Mouse (Mus musculus) hindbrain, embryonic 14.5 days (tissue): ENCODE measurements around the gene Alas2. TPM values are rescaled to one million over a fixed set of nuclear protein-coding genes. Genes with fewer than 3 reads are reported as not detected.
A peak's percentile ranks its signal among the peaks of the same experiment; 100 is the strongest.

Experiments
- ATAC-seq: fragments of 200-750 bp; cut with Nextera tagmentation; 2 replicates; pipeline ENCODE4 v1.8.0; 2017; ENCODE audit warnings: moderate number of reproducible peaks, mild to moderate bottlenecking, moderate TSS enrichment, moderate library complexity; ENCODE audit not compliant: low FRiP score
- DNase-seq: peaks from one replicate; pipeline ENCODE4 v3.0.0-alpha.2; 2015; ENCODE audit warnings: low spot score
- H3K27ac ChIP-seq: fragments of 300-500 bp; sonication (generic); 2 replicates; pipeline ENCODE4 v1.5.1; 2014; ENCODE audit warnings: mild to moderate bottlenecking, moderate library complexity
- H3K27me3 ChIP-seq: fragments of 300-500 bp; sonication (generic); 2 replicates; pipeline ENCODE4 v1.6.1; 2014; ENCODE audit warnings: mild to moderate bottlenecking, low read length, mixed read lengths; ENCODE audit not compliant: control insufficient read depth, insufficient read depth
- H3K36me3 ChIP-seq: fragments of 300-500 bp; sonication (generic); replicated peaks from 2 replicates; pipeline ENCODE4 v1.6.1; 2014; ENCODE audit not compliant: control insufficient read depth, insufficient read depth
- H3K4me1 ChIP-seq: fragments of 300-500 bp; sonication (generic); replicated peaks from 2 replicates; pipeline ENCODE4 v1.6.1; 2014; ENCODE audit warnings: antibody characterized with exemption, low read length, mixed read lengths; ENCODE audit not compliant: control insufficient read depth, insufficient read depth
- H3K4me2 ChIP-seq: fragments of 300-500 bp; sonication (generic); replicated peaks from 2 replicates; pipeline ENCODE4 v1.6.1; 2014; ENCODE audit warnings: mild to moderate bottlenecking, moderate library complexity
- H3K4me3 ChIP-seq: fragments of 300-500 bp; sonication (generic); replicated peaks from 2 replicates; pipeline ENCODE4 v1.5.1; 2014; ENCODE audit warnings: mild to moderate bottlenecking, low read length
- H3K9ac ChIP-seq: fragments of 300-500 bp; sonication (generic); 2 replicates; pipeline ENCODE4 v1.6.1; 2014
- H3K9me3 ChIP-seq: fragments of 300-500 bp; sonication (generic); 2 replicates; pipeline ENCODE4 v1.6.1; 2016; ENCODE audit warnings: low read length; ENCODE audit not compliant: control insufficient read depth
- WGBS: fragments of 180-500 bp; shearing (Covaris S2); extraction: QIAGEN DNeasy Blood & Tissue Kit; methylation state at CpG from one replicate; pipeline ENCODE4 v1.1.7; 2014; 5-methylcytosine and 5-hydroxymethylcytosine counted together
- polyA plus RNA-seq: library from polyadenylated mRNA; unstranded; fragments of >200 nt; fragmentation: Nextera tagmentation; extraction: Ambion mirVana; gene quantifications from 2 replicates; pipeline ENCODE4 v1.2.1, GENCODE M21; 2014

Alas2 gene
- polyA plus RNA-seq, 1 experiment from 2014 or later = 30.6 TPM

GRCm38 (mm10) chrX:150551986-150552385 lies 4.8 kb downstream of the Alas2 start:
- no peak for DNase-seq
- no peak for ATAC-seq
- no peak overlapping the region for H3K4me3 ChIP-seq
- H3K36me3 ChIP-seq = no peaks in the 10 kb centered on the region; the same call in 1 of the 2 replicates
- H3K9ac ChIP-seq = no peak overlapping the region
- no peak overlapping the region for H3K27ac ChIP-seq
- no peak overlapping the region for H3K4me2 ChIP-seq
- no peaks in the 10 kb centered on the region for H3K9me3 ChIP-seq
- no peaks in the 10 kb centered on the region; the same call in 1 of the 2 replicates for H3K27me3 ChIP-seq
- H3K4me1 ChIP-seq = no peaks in the 10 kb centered on the region
- 89% methylated on average over 2 of the region's 2 CpGs for WGBS

GRCm38 (mm10) chrX:150554032-150554431 lies 6.9 kb downstream of the Alas2 start:
- Histone ChIP-seq H3K4me1 (no peaks in the 10 kb centered on the region), H3K27ac (no peak overlapping the region), H3K9me3 (no peaks in the 10 kb centered on the region), H3K27me3 (no peaks in the 10 kb centered on the region; the same call in 1 of the 2 replicates), H3K4me3 (no peak overlapping the region), H3K36me3 (peaks cover 5% of the 10 kb centered on the region; the same call in 1 of the 2 replicates), H3K9ac (no peak overlapping the region), H3K4me2 (no peak overlapping the region)
- 87% methylated on average over 3 of the region's 3 CpGs for WGBS
- no peak for DNase-seq
- no peak for ATAC-seq

- Histone ChIP-seq H3K27me3 (no peaks in the 10 kb centered on the region; the same call in 1 of the 2 replicates), H3K36me3 (peaks cover under 1% of the 10 kb centered on the region), H3K4me2 (no peak overlapping the region), H3K4me1 (no peaks in the 10 kb centered on the region), H3K27ac (no peak overlapping the region), H3K4me3 (no peak overlapping the region), H3K9ac (no peak overlapping the region), H3K9me3 (no peaks in the 10 kb centered on the region)
- DNase-seq = no peak
- no peak for ATAC-seq
- WGBS = 92% methylated on average over 12 of the region's 12 CpGs
Observed at GRCm38 (mm10) chrX:150564644-150565357, 17.6 kb downstream of the Alas2 start.

GRCm38 (mm10) chrX:150581921-150582320 lies 34.7 kb downstream of the Alas2 start:
- H3K27ac ChIP-seq = no peak overlapping the region
- H3K4me2 ChIP-seq = no peak overlapping the region
- H3K4me3 ChIP-seq = no peak overlapping the region
- H3K4me1 ChIP-seq = 0 out of 2 replicates have a peak, but pooled peaks cover 5% of the 10 kb centered on the region
- no peak for DNase-seq
- no peaks in the 10 kb centered on the region for H3K27me3 ChIP-seq
- no peak for ATAC-seq
- no peak overlapping the region for H3K9ac ChIP-seq
- H3K36me3 ChIP-seq = peaks cover 26% of the 10 kb centered on the region
- H3K9me3 ChIP-seq = no peaks in the 10 kb centered on the region

- Histone ChIP-seq H3K4me2 (no peak overlapping the region), H3K4me1 (0 out of 2 replicates have a peak, but pooled peaks cover 5% of the 10 kb centered on the region), H3K9me3 (no peaks in the 10 kb centered on the region), H3K9ac (no peak overlapping the region), H3K27ac (no peak overlapping the region), H3K4me3 (no peak overlapping the region), H3K27me3 (no peaks in the 10 kb centered on the region), H3K36me3 (peaks cover 23% of the 10 kb centered on the region)
- ATAC-seq (no peak), DNase-seq (no peak)
- 93% methylated on average over 8 of the region's 8 CpGs for WGBS
Observed at GRCm38 (mm10) chrX:150585116-150585515, 37.9 kb downstream of the Alas2 start.

- H3K4me1 ChIP-seq = 0 out of 2 replicates have a peak, but pooled peaks cover 5% of the 10 kb centered on the region
- H3K36me3 ChIP-seq = peaks cover 13% of the 10 kb centered on the region
- H3K9ac ChIP-seq = peak within 1 kb of the TSS; percentile 72
- peak; percentile 79 for DNase-seq
- H3K9me3 ChIP-seq = no peaks in the 10 kb centered on the region
- peak within 1 kb of the TSS; percentile 54 for H3K4me3 ChIP-seq
- peak within 1 kb of the TSS; percentile 62 for H3K4me2 ChIP-seq
- no peaks in the 10 kb centered on the region for H3K27me3 ChIP-seq
- ATAC-seq = peak; percentile 94
- 13% methylated on average over 35 of the region's 35 CpGs for WGBS
- H3K27ac ChIP-seq = peak within 1 kb of the TSS; percentile 75
Observed at GRCm38 (mm10) chrX:150588023-150588764, 41.0 kb downstream of the Alas2 start, which contains the start of gene Pfkfb1. TSS of gene Pfkfb1 (plus strand) at chrX:150588229.

GRCm38 (mm10) chrX:150589696-150590095 lies 42.5 kb downstream of the Alas2 start, which contains the start of gene Apex2:
TSS of gene Apex2 (minus strand) at chrX:150589868.
- H3K27me3 ChIP-seq = no peaks in the 10 kb centered on the region
- DNase-seq = no peak
- H3K4me3 ChIP-seq = peak within 1 kb of the TSS; percentile 54; the same call in 1 of the 2 replicates
- 83% methylated on average over 5 of the region's 5 CpGs for WGBS
- H3K36me3 ChIP-seq = peaks cover 6% of the 10 kb centered on the region
- no peaks in the 10 kb centered on the region for H3K9me3 ChIP-seq
- H3K4me1 ChIP-seq = 0 out of 2 replicates have a peak, but pooled peaks cover 5% of the 10 kb centered on the region
- ATAC-seq = no peak
- no peak within 1 kb of the TSS for H3K27ac ChIP-seq
- H3K9ac ChIP-seq = no peak within 1 kb of the TSS
- peak within 1 kb of the TSS; percentile 62 for H3K4me2 ChIP-seq

GRCm38 (mm10) chrX:150593266-150594035 lies 46.3 kb downstream of the Alas2 start:
- Histone ChIP-seq H3K4me1 (no peaks in the 10 kb centered on the region), H3K36me3 (no peaks in the 10 kb centered on the region), H3K9me3 (no peaks in the 10 kb centered on the region), H3K4me3 (no peak overlapping the region), H3K9ac (no peak overlapping the region), H3K27me3 (no peaks in the 10 kb centered on the region), H3K27ac (no peak overlapping the region), H3K4me2 (no peak overlapping the region)
- ATAC-seq (no peak), DNase-seq (no peak)
- 94% methylated on average over 12 of the region's 12 CpGs for WGBS

- DNase-seq (no peak), ATAC-seq (no peak)
- H3K9ac ChIP-seq = no peak overlapping the region
- WGBS = 88% methylated on average over 3 of the region's 3 CpGs
- H3K36me3 ChIP-seq = no peaks in the 10 kb centered on the region
- no peak overlapping the region for H3K4me2 ChIP-seq
- H3K9me3 ChIP-seq = no peaks in the 10 kb centered on the region
- no peak overlapping the region for H3K27ac ChIP-seq
- H3K27me3 ChIP-seq = no peaks in the 10 kb centered on the region
- no peaks in the 10 kb centered on the region for H3K4me1 ChIP-seq
- H3K4me3 ChIP-seq = no peak overlapping the region
Observed at GRCm38 (mm10) chrX:150594176-150594575, 47.0 kb downstream of the Alas2 start.
